Comparison of ENCODE assay signal across 20 mouse cellular contexts in genomic region chr4:9055876-9056275, GRCm38 (mm10).
DNase-seq lines count a peak whose midpoint lies in the region; ATAC-seq lines count a peak whose summit lies in the region.
"Had no signal": no experiment of that assay in that cellular context is flagged by ENCODE, and none has a peak within 500 bp of the region (broad histone marks: within the 10 kb centered on the region; RNA-seq: fewer than 3 reads in every experiment).

No protein-coding gene starts in this region.

- 74% methylated on average over 4 of the region's 4 CpGs for WGBS in hindbrain, embryonic 16.5 days
- WGBS in hindbrain, embryonic 10.5 days, result 81% methylated on average over 4 of the region's 4 CpGs

- H3K4me2 ChIP-seq in hindbrain, embryonic 16.5 days (ENCODE audit: low read length), result no peak overlapping the region
- H3K4me2 ChIP-seq: embryonic facial prominence, embryonic 12.5 days; heart, embryonic 11.5 days had no signal

- H3K27ac ChIP-seq in hindbrain, embryonic 16.5 days (ENCODE audit: low read depth, low read length), result 0 out of 2 replicates have a peak overlapping the region, but pooled peaks have one; percentile 5
- no peak overlapping the region for H3K27ac ChIP-seq in hindbrain, embryonic 10.5 days
- H3K27ac ChIP-seq: embryonic facial prominence, embryonic 12.5 days; limb, embryonic 10.5 days had no signal

- no peaks in the 10 kb centered on the region for H3K36me3 ChIP-seq in hindbrain, embryonic 16.5 days (ENCODE audit: control insufficient read depth, insufficient read depth, low read length)
- H3K36me3 ChIP-seq in hindbrain, embryonic 10.5 days, result no peaks in the 10 kb centered on the region
- H3K36me3 ChIP-seq: embryonic facial prominence, embryonic 12.5 days; limb, embryonic 10.5 days had no signal

- H3K9ac ChIP-seq in hindbrain, embryonic 16.5 days (ENCODE audit: low read depth, low read length), result no peak overlapping the region
- H3K9ac ChIP-seq: embryonic facial prominence, embryonic 12.5 days; liver, postnatal 0 days had no signal

- H3K4me3 ChIP-seq in hindbrain, embryonic 16.5 days (ENCODE audit: low read length), result no peak overlapping the region
- H3K4me3 ChIP-seq in hindbrain, embryonic 10.5 days, result no peak overlapping the region
- H3K4me3 ChIP-seq: embryonic facial prominence, embryonic 12.5 days; erythroblast, embryonic 14.5 days; limb, embryonic 10.5 days; myocyte had no signal

- no peaks in the 10 kb centered on the region for H3K27me3 ChIP-seq in hindbrain, embryonic 16.5 days (replicated peaks; ENCODE audit: control insufficient read depth, insufficient read depth, low read length)
- no peaks in the 10 kb centered on the region for H3K27me3 ChIP-seq in hindbrain, embryonic 10.5 days (ENCODE audit: insufficient read depth, poor library complexity, severe bottlenecking)
- H3K27me3 ChIP-seq: CH12.LX; embryonic facial prominence, embryonic 12.5 days had no signal

- no peak for ATAC-seq in hindbrain, embryonic 16.5 days
- ATAC-seq: forebrain, embryonic 14.5 days; liver, postnatal 0 days had no signal

- no peaks in the 10 kb centered on the region for H3K9me3 ChIP-seq in hindbrain, embryonic 16.5 days (ENCODE audit: control insufficient read depth, low read length)
- H3K9me3 ChIP-seq in hindbrain, embryonic 10.5 days, result no peaks in the 10 kb centered on the region
- H3K9me3 ChIP-seq: embryonic facial prominence, embryonic 12.5 days; limb, embryonic 10.5 days had no signal

- DNase-seq in cerebellum, adult 11-12 months, result peak; percentile 30
- no peak for DNase-seq in cerebellum, adult 8-10 months
- DNase-seq in hindbrain, embryonic 10.5 days (ENCODE audit: low spot score), result no peak
- DNase-seq in urinary bladder, postnatal 14 days (ENCODE audit: low spot score), result peak; percentile 11
- DNase-seq in urinary bladder, postnatal 25 days (ENCODE audit: low spot score), result no peak
- DNase-seq in kidney, adult 18-20 months, result no peak
- DNase-seq: adrenal gland, postnatal 36 days; kidney, adult 11 months; kidney, postnatal 14 days; liver, postnatal 0 days; lung, postnatal 14 days; midbrain, embryonic 14.5 days had no signal

- peaks cover 7% of the 10 kb centered on the region; the same call in 1 of the 2 replicates for H3K4me1 ChIP-seq in hindbrain, embryonic 16.5 days (ENCODE audit: control insufficient read depth, insufficient read depth, low read depth, low read length)
- peaks cover 31% of the 10 kb centered on the region for H3K4me1 ChIP-seq in hindbrain, embryonic 10.5 days (replicated peaks)
- H3K4me1 ChIP-seq: embryonic facial prominence, embryonic 12.5 days had no signal

Comparison
In these comparisons a context has a peak if more than half of its experiments do, and no peak if none do; other contexts are left out.
1. DNase-seq: peak in cerebellum, adult 11-12 months (single experiment) and urinary bladder, postnatal 14 days (single experiment); none in cerebellum, adult 8-10 months (single experiment), hindbrain, embryonic 10.5 days (single experiment), urinary bladder, postnatal 25 days (single experiment) and kidney, adult 18-20 months (single experiment).